Mouse (Mus musculus) intestine, embryonic 14.5 days (tissue): ENCODE data around the gene N4bp3. TPM values are rescaled to one million over a fixed set of nuclear protein-coding genes. Genes with fewer than 3 reads are reported as not detected.

ENCODE experiments used
- ATAC-seq: fragments of 200-750 bp; cut with Nextera tagmentation; replicated peaks from 2 replicates; pipeline ENCODE4 v1.8.0; 2017; ENCODE audit warnings: low read depth, moderate number of reproducible peaks, moderate TSS enrichment, moderate library complexity; ENCODE audit not compliant: low FRiP score, low TSS enrichment
- DNase-seq: peaks from one replicate; pipeline ENCODE4 v3.0.0-alpha.2; 2018; ENCODE audit warnings: low spot score
- H3K27ac ChIP-seq: fragments of 300-500 bp; sonication (generic); 2 replicates; pipeline ENCODE4 v1.5.1; 2014; ENCODE audit warnings: low read depth, mild to moderate bottlenecking, control low read depth
- H3K27me3 ChIP-seq: fragments of 300-500 bp; sonication (generic); replicated peaks from 2 replicates; pipeline ENCODE4 v1.6.1; 2014; ENCODE audit warnings: low read length, control low read depth; ENCODE audit not compliant: control insufficient read depth, insufficient read depth
- H3K36me3 ChIP-seq: fragments of 300-500 bp; sonication (generic); 2 replicates; pipeline ENCODE4 v1.6.1; 2014; ENCODE audit warnings: low read length, control low read depth; ENCODE audit not compliant: control insufficient read depth, insufficient read depth
- H3K4me1 ChIP-seq: fragments of 300-500 bp; sonication (generic); replicated peaks from 2 replicates; pipeline ENCODE4 v1.6.1; 2014; ENCODE audit warnings: low read length, control low read depth, mixed read lengths; ENCODE audit not compliant: control insufficient read depth, insufficient read depth
- H3K4me2 ChIP-seq: fragments of 300-500 bp; sonication (generic); 2 replicates; pipeline ENCODE4 v1.6.1; 2014; ENCODE audit warnings: low read length
- H3K4me3 ChIP-seq: fragments of 300-500 bp; sonication (generic); 2 replicates; pipeline ENCODE4 v1.5.1; 2014; ENCODE audit warnings: low read depth, low read length, control low read depth, mixed read lengths
- H3K9ac ChIP-seq: fragments of 300-500 bp; sonication (generic); 2 replicates; pipeline ENCODE4 v1.6.1; 2014; ENCODE audit warnings: mild to moderate bottlenecking, low read length
- H3K9me3 ChIP-seq: fragments of 300-500 bp; sonication (generic); 2 replicates; pipeline ENCODE4 v1.6.1; 2016; ENCODE audit warnings: low read length, control low read depth; ENCODE audit not compliant: control insufficient read depth
- WGBS: fragments of 180-500 bp; shearing (Covaris S2); extraction: QIAGEN DNeasy Blood & Tissue Kit; methylation state at CpG from one replicate; pipeline ENCODE4 v1.1.7; 2014; 5-methylcytosine and 5-hydroxymethylcytosine counted together
- polyA plus RNA-seq: library from polyadenylated mRNA; unstranded; fragments of >200 nt; fragmentation: Nextera tagmentation; extraction: Ambion mirVana; gene quantifications from 2 replicates; pipeline ENCODE4 v1.2.1, GENCODE M21; 2014

Gene N4bp3
- polyA plus RNA-seq, 1 experiment from 2014 or later, result 17.3 TPM

DNA sequence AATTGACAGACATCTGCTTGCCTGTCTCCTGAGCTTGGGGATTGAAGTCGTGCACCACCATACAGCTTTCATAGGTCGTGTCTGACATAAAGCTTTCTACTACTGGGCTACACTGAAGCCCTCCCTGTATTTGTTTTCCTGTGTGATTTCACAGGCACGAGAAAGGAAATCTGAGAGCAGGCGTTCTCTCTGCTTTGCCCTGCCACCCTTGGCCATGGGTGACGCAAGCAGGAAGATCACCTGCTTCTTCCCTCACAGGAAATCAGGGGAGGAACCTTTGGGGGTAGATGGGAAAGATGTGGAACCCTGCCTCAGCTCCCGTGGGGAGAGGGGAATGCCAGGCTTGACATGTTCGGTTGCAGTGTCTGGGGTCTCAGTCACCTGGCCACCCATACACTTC is 7.6 kb upstream of the N4bp3 start:
- Histone ChIP-seq H3K27ac (no peak overlapping the region), H3K9ac (no peak overlapping the region), H3K4me3 (no peak overlapping the region), H3K9me3 (no peaks in the 10 kb centered on the region), H3K36me3 (no peaks in the 10 kb centered on the region), H3K27me3 (no peaks in the 10 kb centered on the region), H3K4me1 (no peaks in the 10 kb centered on the region), H3K4me2 (no peak overlapping the region)
- 58% methylated on average over 7 of the region's 7 CpGs for WGBS
- DNase-seq, result no peak
- no peak for ATAC-seq

DNA sequence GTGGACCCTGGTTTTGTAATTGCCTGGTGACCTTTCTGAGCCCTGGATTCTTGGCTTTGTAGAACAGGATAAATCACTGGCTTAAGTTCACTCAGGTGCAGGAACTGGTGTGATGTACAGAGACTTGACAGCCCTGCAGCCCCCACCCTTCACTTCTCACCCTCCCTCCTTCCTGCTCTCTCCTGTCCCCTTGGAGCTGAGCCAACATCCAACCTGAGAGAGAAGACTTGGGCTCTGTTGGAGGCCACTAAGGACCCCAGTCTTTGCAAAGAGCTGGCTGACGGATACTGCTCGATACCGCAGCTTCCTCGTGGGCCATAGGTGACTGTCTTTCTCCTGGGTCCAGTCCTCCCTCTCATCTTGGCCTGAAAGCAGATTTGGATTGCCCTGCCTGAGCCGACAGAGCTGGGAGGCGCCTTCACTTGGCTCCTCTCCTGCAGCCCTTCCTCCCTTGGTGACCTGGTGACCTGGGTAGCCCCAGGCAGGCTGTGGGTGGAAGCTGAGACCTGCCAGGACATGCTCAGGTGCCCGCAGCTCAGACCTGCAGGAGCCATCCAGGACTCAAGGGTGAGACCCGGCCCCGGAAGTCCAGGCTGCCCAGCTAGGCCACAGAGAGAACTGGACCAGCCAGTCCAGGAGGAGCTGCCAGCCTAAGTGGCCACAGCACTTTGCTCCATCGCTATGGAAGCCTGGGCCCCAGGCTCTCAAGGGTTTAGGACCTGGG is 6.3 kb upstream of the N4bp3 start:
- ATAC-seq, result no peak
- Histone ChIP-seq H3K36me3 (no peaks in the 10 kb centered on the region), H3K4me1 (no peaks in the 10 kb centered on the region), H3K9me3 (no peaks in the 10 kb centered on the region), H3K9ac (no peak overlapping the region), H3K4me2 (no peak overlapping the region), H3K27ac (no peak overlapping the region), H3K27me3 (no peaks in the 10 kb centered on the region), H3K4me3 (no peak overlapping the region)
- no peak for DNase-seq
- 75% methylated on average over 10 of the region's 10 CpGs for whole genome bisulfite sequencing

DNA sequence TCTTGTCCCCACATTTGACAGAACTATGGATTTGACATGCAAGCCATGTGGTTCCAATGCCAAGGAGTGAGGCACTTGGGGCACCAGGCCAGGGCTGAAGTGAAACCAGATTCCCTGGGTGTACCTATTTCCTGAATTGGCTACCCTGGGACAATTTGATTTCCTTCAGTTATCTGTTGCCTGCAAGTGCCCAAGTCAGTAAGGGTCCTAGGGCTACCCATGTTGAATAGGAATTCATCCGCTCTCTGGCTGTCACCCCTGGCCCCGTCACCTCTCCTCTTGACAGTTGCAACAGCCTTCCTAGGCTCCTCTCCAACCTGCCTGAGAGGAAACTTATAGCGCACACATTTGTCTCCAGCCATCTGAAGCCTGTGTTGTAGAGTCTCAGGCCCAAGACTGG is 4.2 kb upstream of the N4bp3 start:
- WGBS, result 92% methylated on average over 3 of the region's 3 CpGs
- no peak for ATAC-seq

GRCm38 (mm10) chr11:51653736-51654135 is 3.1 kb upstream of the N4bp3 start:
- Histone ChIP-seq H3K4me3 (no peak overlapping the region), H3K27me3 (no peaks in the 10 kb centered on the region), H3K9ac (no peak overlapping the region), H3K9me3 (no peaks in the 10 kb centered on the region), H3K4me2 (no peak overlapping the region), H3K36me3 (no peaks in the 10 kb centered on the region), H3K27ac (no peak overlapping the region), H3K4me1 (peaks cover 9% of the 10 kb centered on the region; the same call in 1 of the 2 replicates)
- no peak for DNase-seq
- WGBS, result 82% methylated on average over 6 of the region's 6 CpGs
- no peak for ATAC-seq

More for the DNA sequence above, 4.2 kb upstream of the N4bp3 start:
- no peak for DNase-seq
- Histone ChIP-seq H3K4me3 (no peak overlapping the region), H3K27me3 (no peaks in the 10 kb centered on the region), H3K4me1 (no peaks in the 10 kb centered on the region; the same call in 1 of the 2 replicates), H3K27ac (no peak overlapping the region), H3K9me3 (no peaks in the 10 kb centered on the region), H3K4me2 (no peak overlapping the region), H3K36me3 (no peaks in the 10 kb centered on the region), H3K9ac (no peak overlapping the region)

DNA sequence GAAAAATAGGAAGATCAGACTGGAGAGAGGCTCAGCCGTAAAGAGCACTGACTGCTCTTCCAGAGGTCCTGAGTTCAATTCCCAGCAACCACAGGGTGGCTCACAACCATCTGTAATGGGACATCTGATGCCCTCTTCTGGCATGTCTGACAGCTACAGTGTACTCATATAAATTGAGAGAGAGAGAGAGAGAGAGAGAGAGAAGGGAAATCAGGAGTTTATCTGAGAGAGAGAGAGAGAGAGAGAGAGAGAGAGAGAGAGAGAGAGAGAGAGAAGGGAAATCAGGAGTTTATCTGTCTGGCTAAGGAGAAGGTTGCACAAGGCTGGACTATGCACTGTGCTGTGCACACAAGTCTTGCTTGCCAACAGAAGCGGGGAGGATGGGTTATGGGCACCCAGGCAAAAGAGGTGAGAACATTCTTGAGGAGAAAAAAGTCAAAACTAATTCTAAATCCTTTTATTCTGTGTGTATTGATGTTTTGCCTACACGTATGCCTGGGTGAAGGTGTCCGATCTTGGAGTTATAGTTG is 2.3 kb upstream of the N4bp3 start:
- Histone ChIP-seq H3K4me1 (peaks cover 15% of the 10 kb centered on the region; the same call in 1 of the 2 replicates), H3K27ac (no peak overlapping the region), H3K9me3 (no peaks in the 10 kb centered on the region), H3K4me2 (no peak overlapping the region), H3K9ac (no peak overlapping the region), H3K36me3 (no peaks in the 10 kb centered on the region), H3K27me3 (no peaks in the 10 kb centered on the region), H3K4me3 (no peak overlapping the region)
- 91% methylated on average over 4 of the region's 4 CpGs for WGBS
- DNase-seq, result no peak
- ATAC-seq, result no peak

DNA sequence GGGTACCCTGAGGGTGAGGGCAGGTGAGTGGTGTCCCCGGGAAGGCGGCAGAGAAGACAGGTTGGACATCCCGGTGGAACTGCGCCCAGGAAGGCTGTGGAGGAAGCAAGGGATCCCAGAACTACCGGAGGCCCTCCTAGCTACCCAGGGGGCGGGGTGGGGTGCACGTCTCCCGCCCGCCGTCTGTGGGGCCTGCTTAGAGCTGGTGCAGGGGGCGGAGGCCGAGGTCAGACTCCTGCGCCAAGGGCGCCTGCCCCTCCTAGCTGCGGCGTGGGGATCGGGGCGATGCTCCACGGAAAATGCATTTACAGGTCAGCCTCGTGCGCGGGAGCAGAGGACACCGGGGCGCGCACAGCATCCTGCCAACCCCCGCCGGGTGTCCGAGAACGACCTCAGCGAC is 381 bp downstream of the N4bp3 start:
- no peak for DNase-seq
- Histone ChIP-seq H3K36me3 (0 out of 2 replicates have a peak, but pooled peaks cover 5% of the 10 kb centered on the region), H3K27me3 (no peaks in the 10 kb centered on the region), H3K4me2 (peak overlapping the region; percentile 96), H3K9ac (peak overlapping the region; percentile 71), H3K9me3 (no peaks in the 10 kb centered on the region), H3K4me1 (peaks cover 19% of the 10 kb centered on the region; the same call in 1 of the 2 replicates), H3K4me3 (peak overlapping the region; percentile 66), H3K27ac (peak overlapping the region; percentile 77)
- WGBS, result under 1% methylated on average over 30 of the region's 30 CpGs
- ATAC-seq, result peak; percentile 32; the same call in 1 of the 2 replicates

- WGBS, result 5% methylated on average over 7 of the region's 7 CpGs
- Histone ChIP-seq H3K4me2 (peak overlapping the region; percentile 96), H3K9ac (peak overlapping the region; percentile 71), H3K4me1 (peaks cover 19% of the 10 kb centered on the region; the same call in 1 of the 2 replicates), H3K27me3 (no peaks in the 10 kb centered on the region), H3K27ac (0 out of 2 replicates have a peak overlapping the region, but pooled peaks have one; percentile 77), H3K9me3 (no peaks in the 10 kb centered on the region), H3K4me3 (peak overlapping the region; percentile 66), H3K36me3 (0 out of 2 replicates have a peak, but pooled peaks cover 7% of the 10 kb centered on the region)
- DNase-seq, result peak; percentile 67
- no peak for ATAC-seq
These were observed 798 bp downstream of the N4bp3 start for GRCm38 (mm10) chr11:51649889-51650199.

DNA sequence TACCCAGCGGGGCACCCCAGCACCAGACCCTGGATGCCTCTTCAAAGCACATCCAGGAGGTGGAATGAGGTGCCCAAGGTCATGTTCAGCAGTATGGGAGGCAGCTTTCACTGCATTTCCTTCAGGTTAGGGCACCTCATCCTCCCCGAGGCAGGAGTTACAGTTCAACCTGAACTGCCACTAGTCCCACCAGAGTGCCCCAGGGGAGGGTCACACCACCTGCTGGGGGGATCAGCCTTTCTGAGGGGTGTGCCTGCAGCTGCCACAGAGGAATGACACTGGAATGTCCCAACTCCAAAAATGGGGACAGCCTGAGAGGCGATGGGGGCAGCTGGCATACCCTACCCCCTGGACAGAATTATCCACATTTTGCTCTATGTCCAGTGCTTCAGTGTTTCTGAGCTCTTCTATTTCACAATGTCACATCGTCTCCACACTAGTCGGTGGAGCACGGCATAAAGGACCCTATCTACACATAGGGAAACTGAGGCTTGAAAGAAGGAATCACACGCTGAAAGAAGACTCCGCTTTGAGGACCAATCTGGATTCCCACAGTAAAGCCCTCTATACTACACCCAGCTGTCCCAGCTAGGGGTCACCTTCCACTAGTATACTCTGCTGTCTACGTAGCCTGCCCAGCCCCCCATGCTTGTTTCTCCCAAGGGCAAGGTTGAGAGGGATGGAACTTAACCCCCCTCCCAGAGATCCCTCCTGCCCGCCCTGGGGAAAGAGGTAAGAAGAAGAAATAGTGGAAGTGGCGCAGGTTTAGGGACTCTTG is 1.3 kb downstream of the N4bp3 start:
- Histone ChIP-seq H3K9ac (peak overlapping the region; percentile 71), H3K36me3 (peaks cover 13% of the 10 kb centered on the region; the same call in 1 of the 2 replicates), H3K27me3 (no peaks in the 10 kb centered on the region), H3K4me1 (peaks cover 19% of the 10 kb centered on the region; the same call in 1 of the 2 replicates), H3K4me3 (peak overlapping the region; percentile 66), H3K27ac (peak overlapping the region; percentile 6; the same call in 1 of the 2 replicates), H3K9me3 (no peaks in the 10 kb centered on the region), H3K4me2 (peak overlapping the region; percentile 96)
- ATAC-seq (no peak), DNase-seq (no peak)
- 39% methylated on average over 11 of the region's 11 CpGs for WGBS
